Mouse (Mus musculus) heart, postnatal 14 days (tissue): ENCODE measurements around the gene Gadd45b. TPM values are rescaled to one million over a fixed set of nuclear protein-coding genes. Genes with fewer than 3 reads are reported as not detected.

Source experiments
- DNase-seq, 2 experiments: peaks; one replicate each; pipeline ENCODE4 v3.0.0; 2021 to 2022
- intact Hi-C: fragments of 180-260 bp; cut with DNase I; formaldehyde crosslinking; loops from one replicate; pipeline ENCODE4 v1.15.1; 2025
- total RNA-seq, 2 experiments: library from RNA; stranded (reverse); gene quantifications; 2 replicates each; pipeline ENCODE4 v1.2.3; 2021

The Gadd45b gene
- total RNA-seq, 2 experiments from 2014 or later, result 13.6 to 17.2 TPM

DNA sequence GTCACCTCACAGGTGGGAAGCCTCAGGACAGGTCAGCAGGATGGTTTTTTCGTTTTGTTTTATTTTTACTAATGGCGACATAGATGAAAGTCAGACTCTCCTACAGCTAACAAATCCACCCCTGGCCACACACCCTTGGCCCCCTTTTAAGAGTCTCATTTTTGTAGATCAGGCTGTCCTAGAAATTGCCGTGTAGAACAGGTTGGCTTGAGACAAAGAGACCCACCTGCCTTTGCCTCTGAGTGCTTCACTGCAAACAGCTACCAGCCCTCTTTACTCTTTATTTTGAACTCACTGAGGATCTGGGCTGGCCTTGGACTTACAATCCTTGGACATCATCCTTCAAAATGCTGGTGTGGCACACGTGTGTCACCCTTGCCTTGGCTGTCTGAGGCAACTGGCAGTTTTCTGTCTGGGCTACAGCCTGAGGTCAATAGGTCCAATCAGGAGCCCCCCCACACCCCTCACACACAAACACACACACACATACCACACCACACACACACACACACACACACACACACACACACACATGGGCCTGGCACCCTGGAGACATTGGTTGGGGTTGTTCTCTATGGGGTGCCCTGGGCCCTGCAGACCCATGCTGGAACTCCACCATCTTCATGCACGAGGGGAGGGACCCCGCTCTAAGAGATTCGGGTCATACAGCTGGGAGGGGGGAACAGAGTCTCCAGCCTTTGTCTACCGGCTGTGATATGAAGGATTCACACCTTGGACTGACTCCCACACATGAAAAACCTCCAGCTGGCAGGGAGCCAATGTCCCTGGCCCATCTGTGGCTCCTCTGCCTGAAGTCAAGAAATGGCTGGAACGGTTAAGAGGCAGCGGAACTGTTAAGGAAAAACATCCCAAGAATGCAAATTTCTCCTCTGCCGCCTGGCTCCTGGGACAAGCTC lies 42.5 kb downstream of the Gadd45b start:
- intact Hi-C loops, result no loop called here
- DNase-seq, result peak; percentile 52 to 70

DNA sequence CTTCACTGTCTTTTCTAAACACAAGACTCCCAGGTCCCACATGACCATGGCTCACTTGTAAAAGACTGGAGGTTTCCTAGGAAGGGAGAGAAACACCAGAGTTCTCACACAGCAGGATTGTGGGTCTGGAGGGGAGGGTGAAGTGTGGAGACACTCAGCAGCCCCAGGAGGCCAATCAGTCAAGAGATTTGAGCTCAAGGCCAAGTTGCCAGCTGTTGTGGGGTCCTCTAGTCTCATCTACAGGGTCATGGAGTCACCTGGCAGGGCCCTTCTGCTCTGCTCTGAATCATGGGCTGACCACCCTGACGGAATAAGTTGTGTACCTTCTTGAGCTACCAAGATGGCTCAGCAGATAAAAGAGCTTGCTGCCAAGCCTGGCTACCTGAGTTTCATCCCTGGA lies 43.8 kb downstream of the Gadd45b start:
- DNase-seq, result no peak
- intact Hi-C loops, result no loop called here

GRCm38 (mm10) chr10:80975478-80975877 lies 45.6 kb downstream of the Gadd45b start:
- no peak for DNase-seq
- intact Hi-C loops, result no loop called here

DNA sequence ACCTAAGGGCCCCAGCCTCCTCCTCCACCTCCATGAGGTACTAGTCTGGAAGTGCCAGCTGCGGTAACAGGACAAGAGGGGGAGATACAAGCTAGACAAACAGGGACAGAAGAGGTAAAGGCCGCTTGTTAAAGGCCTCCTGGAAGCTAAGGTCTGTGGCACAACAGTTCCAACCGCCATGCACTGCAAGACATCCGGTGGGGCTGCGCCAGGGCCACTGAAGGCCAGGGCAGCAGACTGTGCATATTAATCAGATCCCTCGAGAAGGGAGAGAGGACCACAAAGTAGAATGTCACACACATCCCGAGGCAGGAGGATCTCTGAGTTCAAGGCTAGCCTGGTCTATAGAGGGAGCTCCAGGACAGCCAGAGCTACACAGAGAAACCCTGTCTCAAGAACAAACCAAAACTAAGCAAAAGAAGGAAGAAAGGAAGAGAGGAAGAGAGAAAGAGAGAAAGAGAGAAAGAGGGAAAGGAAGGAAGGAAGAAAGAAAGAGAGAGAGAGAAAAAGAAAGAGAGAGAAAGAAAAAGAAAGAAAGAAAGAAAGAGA lies 51.8 kb downstream of the Gadd45b start:
- no peak for DNase-seq
- intact Hi-C loops, result no loop called here

Other genes starting within 250 kb of the Gadd45b start
- gene Mob3a, start 228.1 kb upstream of the Gadd45b start, total RNA-seq, result 10 to 100 TPM in 1 of 2 experiments, 1 to 10 TPM in 1; 7.0 to 11.4 TPM
- gene Izumo4, start 227.9 kb upstream of the Gadd45b start, total RNA-seq, result 1 to 10 TPM; 4.5 to 4.9 TPM
- gene Ap3d1, start 187.8 kb upstream of the Gadd45b start, total RNA-seq, result 10 to 100 TPM; 44.6 to 47.8 TPM
- gene Dot1l, start 174.9 kb upstream of the Gadd45b start, total RNA-seq, result 10 to 100 TPM; 55.1 to 56.3 TPM
- 10 to 100 TPM; 27.0 to 31.6 TPM for gene Sf3a2, start 131.9 kb upstream of the Gadd45b start, total RNA-seq
- gene Plekhj1, start 131.4 kb upstream of the Gadd45b start, total RNA-seq, result 10 to 100 TPM; 35.7 to 36.3 TPM
- gene Amh, start 124.8 kb upstream of the Gadd45b start, total RNA-seq, result under 1 TPM; 0.56 to 0.65 TPM
- not detected for gene Jsrp1, start 116.6 kb upstream of the Gadd45b start, total RNA-seq
- gene Oaz1, start 103.4 kb upstream of the Gadd45b start, total RNA-seq, result 100 to 1,000 TPM; 893 to 962 TPM
- 1 to 10 TPM; 4.2 to 5.7 TPM for gene Lingo3, start 86.0 kb upstream of the Gadd45b start, total RNA-seq
- 10 to 100 TPM; 21.3 to 28.3 TPM for gene Lsm7, start 74.9 kb upstream of the Gadd45b start, total RNA-seq
- gene Sppl2b, start 74.8 kb upstream of the Gadd45b start, total RNA-seq, result 10 to 100 TPM; 26.6 to 28.5 TPM
- gene Tmprss9, start 58.2 kb upstream of the Gadd45b start, total RNA-seq, result not detected
- 100 to 1,000 TPM; 145 to 161 TPM for gene Timm13, start 29.1 kb upstream of the Gadd45b start, total RNA-seq
- 1 to 10 TPM; 5.1 to 7.0 TPM for gene Lmnb2, start 11.8 kb upstream of the Gadd45b start, total RNA-seq
- under 1 TPM; 0.27 to 0.31 TPM for gene Gng7, start 84.9 kb downstream of the Gadd45b start, total RNA-seq
- under 1 TPM in 1 of 2 experiments, not detected in 1; 0.10 TPM for gene Diras1, start 95.6 kb downstream of the Gadd45b start, total RNA-seq
- gene Slc39a3, start 107.4 kb downstream of the Gadd45b start, total RNA-seq, result 10 to 100 TPM; 13.6 to 14.8 TPM
- gene Sgta, start 130.1 kb downstream of the Gadd45b start, total RNA-seq, result 10 to 100 TPM; 91.5 to 93.3 TPM
- 10 to 100 TPM; 10.3 to 10.9 TPM for gene Thop1, start 140.0 kb downstream of the Gadd45b start, total RNA-seq
- under 1 TPM; 0.69 to 0.90 TPM for gene Creb3l3, start 168.8 kb downstream of the Gadd45b start, total RNA-seq
- 100 to 1,000 TPM; 115 to 122 TPM for gene Map2k2, start 175.8 kb downstream of the Gadd45b start, total RNA-seq
- gene Zbtb7a, start 205.1 kb downstream of the Gadd45b start, total RNA-seq, result 10 to 100 TPM; 40.8 to 43.2 TPM
- gene Pias4, start 237.8 kb downstream of the Gadd45b start, total RNA-seq, result 10 to 100 TPM; 15.2 to 18.3 TPM
- gene Eef2, start 246.6 kb downstream of the Gadd45b start, total RNA-seq, result 1,000 to 10,000 TPM; 1,113 to 1,165 TPM